In the genomic region with DNA sequence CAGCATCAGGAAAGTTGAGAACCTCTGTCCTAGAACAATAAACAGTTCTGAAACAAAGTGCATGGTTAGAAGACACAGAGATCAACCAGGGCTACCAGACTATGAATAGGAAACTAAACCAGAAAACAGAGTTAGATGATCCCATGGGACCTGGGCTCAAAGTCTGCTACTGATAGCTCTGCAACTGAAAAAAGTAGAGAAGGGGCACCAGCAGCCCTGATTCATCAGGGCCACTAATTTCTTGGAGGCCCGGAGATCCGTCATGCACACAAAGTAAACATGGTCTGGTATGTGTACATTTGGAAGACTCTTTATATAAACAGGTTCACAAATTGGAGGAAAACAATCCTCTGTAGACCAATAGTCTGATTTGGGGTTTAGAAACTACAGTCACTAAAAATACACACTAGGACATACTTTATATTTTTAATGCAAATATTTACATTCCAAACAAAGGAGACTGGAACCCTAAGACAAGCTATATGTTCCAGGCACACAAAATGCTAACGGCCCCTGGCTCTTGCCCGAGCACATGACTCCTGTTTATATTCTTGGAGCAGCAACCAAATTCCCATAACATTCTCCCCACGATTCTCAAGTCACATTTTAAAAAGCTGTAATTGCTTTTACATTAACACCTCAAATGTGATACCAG, we compare ENCODE assay signal across 22 mouse cellular contexts. TPM values are rescaled to one million over a fixed set of nuclear protein-coding genes. Genes with fewer than 3 reads are reported as not detected.
DNase-seq lines count a peak whose midpoint lies in the region; ATAC-seq and TF ChIP-seq lines count a peak whose summit lies in the region.
"Had no signal": no experiment of that assay in that cellular context is flagged by ENCODE, and none has a peak within 500 bp of the region (broad histone marks: within the 10 kb centered on the region; RNA-seq: fewer than 3 reads in every experiment).

No protein-coding gene starts in this region.

- ATAC-seq in embryonic facial prominence, embryonic 11.5 days (replicated peaks; ENCODE audit: insufficient number of reproducible peaks, low FRiP score, low TSS enrichment, low read depth): no peak
- ATAC-seq in liver, embryonic 16.5 days (ENCODE audit: low read depth): peak; percentile 28; the same call in 1 of the 2 replicates
- no peak for ATAC-seq in liver, embryonic 12.5 days
- ATAC-seq: activated CD4-positive, CD25-positive, alpha-beta regulatory T cell, adult 4 months; forebrain, postnatal 0 days; hindbrain, postnatal 0 days; midbrain, embryonic 15.5 days had no signal

- no peaks in the 10 kb centered on the region for H3K27me3 ChIP-seq in embryonic facial prominence, embryonic 11.5 days (ENCODE audit: control insufficient read depth, insufficient read depth, low read length)
- peaks cover 13% of the 10 kb centered on the region for H3K27me3 ChIP-seq in embryonic facial prominence, embryonic 10.5 days (replicated peaks; ENCODE audit: low read depth, poor library complexity, severe bottlenecking)
- H3K27me3 ChIP-seq in liver, embryonic 16.5 days (ENCODE audit: control insufficient read depth, insufficient read depth, low read depth, low read length): no peaks in the 10 kb centered on the region
- peaks cover 5% of the 10 kb centered on the region; the same call in 1 of the 2 replicates for H3K27me3 ChIP-seq in liver, embryonic 12.5 days (replicated peaks)
- H3K27me3 ChIP-seq in CH12.LX (replicated peaks): peaks cover 43% of the 10 kb centered on the region
- no peaks in the 10 kb centered on the region for H3K27me3 ChIP-seq in small intestine, adult 2 months (ENCODE audit: control insufficient read depth, insufficient read depth, low read length)
- H3K27me3 ChIP-seq: embryonic facial prominence, embryonic 15.5 days; limb, embryonic 13.5 days; midbrain, embryonic 15.5 days had no signal

- no peaks in the 10 kb centered on the region for H3K9me3 ChIP-seq in embryonic facial prominence, embryonic 11.5 days (replicated peaks; ENCODE audit: control insufficient read depth, low read length)
- H3K9me3 ChIP-seq in embryonic facial prominence, embryonic 10.5 days: no peaks in the 10 kb centered on the region
- H3K9me3 ChIP-seq in liver, embryonic 16.5 days (replicated peaks; ENCODE audit: control insufficient read depth, low read length): no peaks in the 10 kb centered on the region
- no peaks in the 10 kb centered on the region for H3K9me3 ChIP-seq in liver, embryonic 12.5 days (replicated peaks)
- H3K9me3 ChIP-seq in CH12.LX (replicated peaks; ENCODE audit: low read length): no peaks in the 10 kb centered on the region
- H3K9me3 ChIP-seq: embryonic facial prominence, embryonic 15.5 days; heart, embryonic 10.5 days; hindbrain, embryonic 10.5 days; limb, embryonic 13.5 days; midbrain, embryonic 15.5 days had no signal

- TF ChIP-seq EP300 in CH12.LX (IDR thresholded peaks at IDR 0.05; ENCODE audit: low read length): no peak

- no peak overlapping the region for H3K27ac ChIP-seq in embryonic facial prominence, embryonic 11.5 days (replicated peaks; ENCODE audit: low read depth, low read length)
- H3K27ac ChIP-seq in embryonic facial prominence, embryonic 10.5 days (replicated peaks): no peak overlapping the region
- no peak overlapping the region for H3K27ac ChIP-seq in liver, embryonic 16.5 days (ENCODE audit: low read length)
- H3K27ac ChIP-seq in liver, embryonic 12.5 days: no peak overlapping the region
- H3K27ac ChIP-seq in CH12.LX (ENCODE audit: insufficient read depth, low read depth): no peak overlapping the region
- 0 out of 2 replicates have a peak overlapping the region, but pooled peaks have one; percentile 8 for H3K27ac ChIP-seq in small intestine, adult 2 months (ENCODE audit: insufficient read depth, low read depth, low read length)
- H3K27ac ChIP-seq in layer of hippocampus, adult 2 months: no peak overlapping the region
- H3K27ac ChIP-seq: embryonic facial prominence, embryonic 15.5 days; gastrocnemius, adult 2 months; heart, embryonic 10.5 days; hindbrain, embryonic 10.5 days; hindbrain, postnatal 0 days; limb, embryonic 13.5 days; midbrain, embryonic 15.5 days had no signal

- 58% methylated on average over 5 of the region's 5 CpGs for WGBS in embryonic facial prominence, embryonic 11.5 days
- 68% methylated on average over 5 of the region's 5 CpGs for WGBS in embryonic facial prominence, embryonic 10.5 days
- 52% methylated on average over 5 of the region's 5 CpGs for WGBS in liver, embryonic 16.5 days (ENCODE audit: insufficient replicate concordance)
- WGBS in liver, embryonic 12.5 days (ENCODE audit: insufficient replicate concordance): 59% methylated on average over 5 of the region's 5 CpGs
- 36% methylated on average over 5 of the region's 5 CpGs for WGBS in small intestine, adult 2 months

- no peak overlapping the region for H3K4me3 ChIP-seq in embryonic facial prominence, embryonic 11.5 days (ENCODE audit: low read depth, low read length)
- no peak overlapping the region for H3K4me3 ChIP-seq in embryonic facial prominence, embryonic 10.5 days
- no peak overlapping the region for H3K4me3 ChIP-seq in liver, embryonic 16.5 days (ENCODE audit: low read depth, low read length)
- H3K4me3 ChIP-seq in liver, embryonic 12.5 days: no peak overlapping the region
- H3K4me3 ChIP-seq in CH12.LX (replicated peaks in 1 of 3; ENCODE audit: low read depth in 2 of 3, low read length in 2 of 3, poor library complexity in 1 of 3): no peak overlapping the region
- no peak overlapping the region for H3K4me3 ChIP-seq in small intestine, adult 2 months (ENCODE audit: low read depth, low read length)
- no peak overlapping the region for H3K4me3 ChIP-seq in layer of hippocampus, adult 2 months
- H3K4me3 ChIP-seq: embryonic facial prominence, embryonic 15.5 days; gastrocnemius, adult 2 months; heart, embryonic 10.5 days; hindbrain, embryonic 10.5 days; limb, embryonic 13.5 days; midbrain, embryonic 15.5 days had no signal

- no peak overlapping the region for H3K4me2 ChIP-seq in embryonic facial prominence, embryonic 11.5 days (ENCODE audit: low read depth, low read length)
- H3K4me2 ChIP-seq in liver, embryonic 16.5 days (ENCODE audit: low read depth, low read length): no peak overlapping the region
- no peak overlapping the region for H3K4me2 ChIP-seq in liver, embryonic 12.5 days
- H3K4me2 ChIP-seq in CH12.LX (ENCODE audit: insufficient read depth, low read depth, poor library complexity, severe bottlenecking): no peak overlapping the region
- H3K4me2 ChIP-seq: embryonic facial prominence, embryonic 15.5 days; limb, embryonic 13.5 days; midbrain, embryonic 15.5 days had no signal

- dilution Hi-C loops in CH12.LX (cut with MboI; ENCODE audit: extremely low pct_ligation_motif_present, extremely low pct_unique_long_range_greater_than_20kb, low sequenced_read_pairs): no loop called here

- no peaks in the 10 kb centered on the region for H3K79me2 ChIP-seq in CH12.LX (replicated peaks; ENCODE audit: control insufficient read depth, extremely low read depth, insufficient read depth, poor library complexity, severe bottlenecking)

- TF ChIP-seq CTCF in CH12.LX (conservative IDR thresholded peaks at IDR 0.05 in 1 of 2, IDR thresholded peaks at IDR 0.05 in 1 of 2; ENCODE audit: low read depth in 2 of 2, low read length in 2 of 2): no peak
- no peak for TF ChIP-seq CTCF in small intestine, adult 2 months (IDR thresholded peaks at IDR 0.05; ENCODE audit: extremely low read depth, insufficient read length, insufficient replicate concordance, low read depth, low read length)
- TF ChIP-seq CTCF in layer of hippocampus, adult 2 months (conservative IDR thresholded peaks at IDR 0.05): no peak

- in situ Hi-C loops in CH12.LX (cut with MboI; ENCODE audit: low pct_ligation_motif_present, low pct_unique_long_range_greater_than_20kb, low sequenced_read_pairs): no loop called here

- H3K36me3 ChIP-seq in embryonic facial prominence, embryonic 11.5 days (replicated peaks; ENCODE audit: control insufficient read depth, insufficient read depth, low read depth, low read length): no peaks in the 10 kb centered on the region
- no peaks in the 10 kb centered on the region for H3K36me3 ChIP-seq in embryonic facial prominence, embryonic 10.5 days (replicated peaks)
- H3K36me3 ChIP-seq in liver, embryonic 16.5 days (ENCODE audit: control insufficient read depth, insufficient read depth): no peaks in the 10 kb centered on the region
- H3K36me3 ChIP-seq in liver, embryonic 12.5 days: no peaks in the 10 kb centered on the region
- H3K36me3 ChIP-seq in CH12.LX (replicated peaks in 1 of 2; ENCODE audit: control insufficient read depth in 1 of 2, insufficient read depth in 1 of 2, low read length in 1 of 2): no peaks in the 10 kb centered on the region
- no peaks in the 10 kb centered on the region for H3K36me3 ChIP-seq in small intestine, adult 2 months (ENCODE audit: control insufficient read depth, insufficient read depth, low read length)
- H3K36me3 ChIP-seq: embryonic facial prominence, embryonic 15.5 days; heart, embryonic 10.5 days; hindbrain, embryonic 10.5 days; limb, embryonic 13.5 days; midbrain, embryonic 15.5 days had no signal

- H3K9ac ChIP-seq in embryonic facial prominence, embryonic 11.5 days (replicated peaks; ENCODE audit: low read length): no peak overlapping the region
- no peak overlapping the region for H3K9ac ChIP-seq in liver, embryonic 16.5 days (ENCODE audit: low read depth, low read length)
- H3K9ac ChIP-seq in liver, embryonic 12.5 days: no peak overlapping the region
- H3K9ac ChIP-seq in CH12.LX (ENCODE audit: insufficient read depth, low read depth): no peak overlapping the region
- H3K9ac ChIP-seq: embryonic facial prominence, embryonic 15.5 days; forebrain, postnatal 0 days; limb, embryonic 13.5 days; midbrain, embryonic 15.5 days had no signal

- no peak for TF ChIP-seq POLR2A in CH12.LX (IDR thresholded peaks at IDR 0.05; ENCODE audit: low read depth, low read length)
- no peak for TF ChIP-seq POLR2A in small intestine, adult 2 months (IDR thresholded peaks at IDR 0.05; ENCODE audit: low read depth, low read length)

- DNase-seq in embryonic facial prominence, embryonic 11.5 days (ENCODE audit: low spot score): peak; percentile 21
- no peak for DNase-seq in embryonic facial prominence, embryonic 10.5 days (ENCODE audit: low spot score)
- peak; percentile 25 for DNase-seq in CH12.LX (ENCODE audit: extremely low read depth)
- DNase-seq in layer of hippocampus, adult 2 months (ENCODE audit: low spot score in 2 of 2): no peak
- DNase-seq in gastrocnemius, adult 18-20 months (ENCODE audit: low spot score): no peak
- DNase-seq: adrenal gland, postnatal 10 days; forebrain, postnatal 0 days; gastrocnemius, adult 2 months; lung, postnatal 14 days; right cerebral cortex, postnatal 25 days; thymus, adult 18-20 months; thymus, postnatal 4 days had no signal

- TF ChIP-seq RAD21 in CH12.LX (IDR thresholded peaks at IDR 0.05; ENCODE audit: low read depth, low read length): no peak

- H3K4me1 ChIP-seq in embryonic facial prominence, embryonic 11.5 days (ENCODE audit: control insufficient read depth, insufficient read depth, low read length): no peaks in the 10 kb centered on the region
- peaks cover 26% of the 10 kb centered on the region for H3K4me1 ChIP-seq in embryonic facial prominence, embryonic 10.5 days
- H3K4me1 ChIP-seq in liver, embryonic 16.5 days (ENCODE audit: control insufficient read depth, low read depth, low read length): peaks cover 14% of the 10 kb centered on the region
- peaks cover 50% of the 10 kb centered on the region for H3K4me1 ChIP-seq in liver, embryonic 12.5 days
- peaks cover 26 to 53% of the 10 kb centered on the region in 2 experiments for H3K4me1 ChIP-seq in CH12.LX (ENCODE audit: control insufficient read depth in 1 of 2, insufficient read depth in 2 of 2)
- H3K4me1 ChIP-seq in small intestine, adult 2 months (ENCODE audit: control insufficient read depth, insufficient read depth, insufficient read length, low read length): peaks cover 18% of the 10 kb centered on the region; the same call in 1 of the 2 replicates

RNA-seq across cellular contexts. Expression of gene Chst15, which starts 8.4 kb away (rescaled TPM):
- 8.7 and 10.5 TPM in 2 replicates for polyA plus RNA-seq in embryonic facial prominence, embryonic 11.5 days (2014; fragmentation: Nextera tagmentation; extraction: Ambion mirVana)
- polyA plus RNA-seq in embryonic facial prominence, embryonic 10.5 days (2016; fragmentation: Nextera tagmentation; extraction: Ambion mirVana): 11.8 and 12.7 TPM in 2 replicates
- 5.0 and 5.9 TPM in 2 replicates for polyA plus RNA-seq in liver, embryonic 16.5 days (2015; fragmentation: Nextera tagmentation; extraction: Ambion mirVana)
- polyA plus RNA-seq in liver, embryonic 12.5 days (2016; fragmentation: Nextera tagmentation; extraction: Ambion mirVana): 8.9 and 9.5 TPM in 2 replicates
- total RNA-seq in CH12.LX (2012; rRNA removed): 0.42 and 0.81 TPM in 2 replicates
- total RNA-seq in CH12.LX (2014; rRNA removed): 0.42 and 0.51 TPM in 2 replicates
- polyA plus RNA-seq in CH12.LX (2012; ENCODE audit: insufficient read length, low read depth): 0.56 and 0.57 TPM in 2 replicates
- polyA plus RNA-seq in small intestine, adult 2 months (2012; rRNA removed): 3.6 and 5.7 TPM in 2 replicates
- total RNA-seq in layer of hippocampus, adult 2 months (2021): 10 to 100 TPM; 50.7 to 53.3 TPM
- 1 to 10 TPM; 1.6 to 2.0 TPM for total RNA-seq in gastrocnemius, adult 18-20 months (2021)

Comparison
In these comparisons a context has a peak if more than half of its experiments do, and no peak if none do; other contexts are left out.
1. DNase-seq: peak in embryonic facial prominence, embryonic 11.5 days (single experiment) and CH12.LX (single experiment); none in embryonic facial prominence, embryonic 10.5 days (single experiment), layer of hippocampus, adult 2 months (0 of 2) and gastrocnemius, adult 18-20 months (single experiment).